Mouse (Mus musculus) stomach, postnatal 0 days (tissue): ENCODE measurements around the gene Sqstm1.

Experiments
- CTCF ChIP-seq: IDR thresholded peaks from 2 replicates; pipeline ENCODE4 v1.5.1; 2016; ENCODE audit warnings: antibody characterized with exemption, low read depth, mild to moderate bottlenecking, moderate library complexity
- EP300 ChIP-seq: optimal IDR thresholded peaks from 2 replicates; pipeline ENCODE3; 2016; ENCODE audit warnings: antibody characterized with exemption

GRCm38 (mm10) chr11:50215633-50216032, 5.0 kb upstream of the Sqstm1 start:
- TF ChIP-seq EP300 (no peak), CTCF (0 out of 2 replicates have a peak, but pooled peaks have one; percentile 15)
